Mouse (Mus musculus): ENCODE measurements at regions not wholly inside any gene's neighbourhood (a gene's known extent, or its start where the extent isn't known, plus 50 kb on each side); places are given as distances from the start of the nearest gene placed in this dataset.

DNA sequence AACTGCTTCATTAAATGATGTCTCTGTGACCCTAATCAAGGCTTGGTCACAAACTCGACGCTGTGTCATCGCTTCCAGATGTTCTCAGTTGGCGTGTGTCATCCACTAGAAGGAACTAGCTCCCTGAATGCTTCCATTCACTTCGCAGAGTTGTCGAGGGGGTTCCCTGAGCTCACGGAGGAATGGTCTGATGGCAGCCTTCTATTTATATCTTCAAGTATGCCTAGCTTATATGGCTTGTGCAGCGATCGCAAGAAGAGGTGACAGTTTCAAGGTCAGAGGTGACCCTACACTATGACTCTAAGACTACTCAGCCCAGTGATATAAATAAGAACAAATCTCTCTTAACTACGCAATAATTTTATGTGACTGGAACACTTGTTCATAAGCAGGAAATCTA lies 126.3 kb downstream of the Nr4a2 start:
- DNase-seq (ENCODE audit: extremely low read depth, low read depth, low spot score) = no peak

DNA sequence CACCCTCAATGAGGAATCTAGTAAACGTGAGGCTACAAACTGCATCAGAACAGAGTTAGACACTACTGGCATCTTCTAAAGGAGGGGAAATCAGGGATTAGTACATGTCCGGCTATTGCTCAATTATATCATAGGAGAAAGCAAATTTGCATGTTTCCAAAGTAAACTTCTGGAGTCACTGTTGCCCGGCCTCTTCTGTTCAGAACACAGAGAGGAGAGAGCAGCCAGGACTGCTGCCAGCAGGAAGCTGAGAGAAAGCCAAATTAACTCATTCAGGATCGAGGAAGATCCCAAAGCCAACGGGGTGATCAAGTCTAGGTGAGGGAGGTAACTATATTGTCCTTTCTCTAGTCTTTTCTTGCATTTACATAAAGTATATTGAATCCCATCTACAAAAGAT lies 131.0 kb downstream of the Nr4a2 start:
- DNase-seq (ENCODE audit: extremely low read depth, low read depth, low spot score) = no peak

- DNase-seq (ENCODE audit: extremely low read depth, low read depth, low spot score) = no peak
Observed at GRCm38 (mm10) chr2:56991821-56992220, 132.0 kb downstream of the Nr4a2 start.

DNA sequence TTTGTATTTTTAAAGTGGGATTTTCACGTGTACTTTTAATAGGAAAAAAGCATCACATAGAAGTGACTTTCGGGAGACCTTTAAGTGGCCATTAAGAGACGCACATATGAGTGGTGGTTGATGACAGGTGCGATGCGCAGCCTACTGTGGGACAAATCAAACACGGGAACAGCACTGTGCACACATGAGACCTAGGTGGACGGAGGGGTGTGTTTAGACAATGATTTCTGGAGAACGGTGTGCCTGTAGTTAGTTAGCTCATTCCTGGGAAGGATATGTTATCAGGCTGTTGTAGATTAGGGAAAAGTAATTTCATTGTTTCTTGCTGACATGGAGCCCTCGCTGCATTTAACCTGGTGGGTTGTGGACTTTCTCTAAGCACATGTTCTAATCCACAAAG lies 133.0 kb downstream of the Nr4a2 start:
- DNase-seq (ENCODE audit: extremely low read depth, low read depth, low spot score) = no peak

GRCm38 (mm10) chr2:56983167-56983566 lies 140.6 kb downstream of the Nr4a2 start:
- peak; percentile 33 for DNase-seq (ENCODE audit: extremely low read depth, low read depth, low spot score)

DNA sequence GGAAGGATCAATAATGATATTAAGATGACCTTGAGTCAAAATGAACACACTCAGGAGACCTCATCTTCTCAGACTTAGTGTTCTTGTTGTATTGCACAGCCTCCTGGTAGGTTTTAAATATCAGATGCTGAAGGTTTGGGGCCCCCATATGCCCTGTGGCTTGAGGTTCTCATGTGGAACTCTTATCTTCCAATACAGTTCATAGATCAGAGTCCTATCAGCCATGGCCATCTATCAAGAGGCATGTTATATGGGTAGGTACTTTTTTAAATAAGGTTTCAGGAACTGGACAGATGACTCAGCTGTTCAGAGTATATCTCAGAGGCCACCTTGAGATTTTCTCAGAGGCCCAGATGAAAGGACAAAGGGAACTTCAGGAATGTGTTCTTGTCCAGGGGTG lies 143.2 kb downstream of the Nr4a2 start:
- DNase-seq (ENCODE audit: extremely low read depth, low read depth, low spot score) = no peak

- DNase-seq (ENCODE audit: extremely low read depth, low read depth, low spot score) = no peak
Observed at GRCm38 (mm10) chr2:56975680-56976079, 148.1 kb downstream of the Nr4a2 start.

- DNase-seq (ENCODE audit: extremely low read depth, low read depth, low spot score) = no peak
Observed at GRCm38 (mm10) chr2:56963937-56964695, 159.7 kb downstream of the Nr4a2 start.

- no peak for DNase-seq (ENCODE audit: extremely low read depth, low read depth, low spot score)
Observed at GRCm38 (mm10) chr2:56959695-56960094, 164.1 kb downstream of the Nr4a2 start.

- no peak for DNase-seq (ENCODE audit: extremely low read depth, low read depth, low spot score)
Observed at GRCm38 (mm10) chr2:56953337-56953736, 170.5 kb downstream of the Nr4a2 start.

- DNase-seq (ENCODE audit: extremely low read depth, low read depth, low spot score) = no peak
Observed at GRCm38 (mm10) chr2:56912531-56912930, 211.3 kb downstream of the Nr4a2 start.

DNA sequence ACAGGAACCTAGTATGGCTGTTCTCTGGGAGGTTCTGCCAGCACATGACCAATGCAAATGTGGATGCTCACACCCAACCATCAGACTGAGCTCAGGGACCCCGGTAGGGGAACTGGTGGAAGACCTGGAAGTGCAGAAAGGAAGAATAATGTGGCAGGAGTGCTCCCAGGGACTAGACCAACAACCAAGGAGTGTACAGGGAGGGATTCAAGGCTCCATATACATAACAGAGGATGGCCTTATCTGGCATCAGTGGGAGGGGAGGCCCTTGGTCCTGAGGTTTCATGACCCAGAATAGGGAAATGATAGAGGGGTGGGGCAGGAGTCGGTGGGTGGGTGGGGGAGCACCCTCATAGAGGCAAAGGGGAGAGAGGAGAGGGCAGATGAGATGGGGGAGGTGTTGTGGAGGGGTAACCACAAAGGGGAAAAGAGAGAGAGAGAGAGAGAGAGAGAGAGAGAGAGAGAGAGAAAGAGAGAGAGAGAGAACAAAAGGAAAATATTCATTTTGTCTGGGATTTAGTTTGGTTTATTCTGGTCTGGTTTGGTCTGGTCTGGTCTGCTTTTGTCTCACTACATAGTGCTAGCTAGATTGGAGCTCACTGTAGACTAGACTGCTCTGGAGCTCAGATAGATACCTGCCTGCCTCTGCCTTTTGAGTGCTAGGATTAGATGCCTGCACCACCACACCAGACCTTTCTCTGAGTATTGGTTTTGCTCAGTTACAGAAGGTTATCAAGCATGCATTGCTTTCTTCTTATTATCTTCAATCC lies 214.5 kb downstream of the Nr4a2 start:
- no peak for DNase-seq (ENCODE audit: extremely low read depth, low read depth, low spot score)

GRCm38 (mm10) chr2:56885181-56885580 lies 238.6 kb downstream of the Nr4a2 start:
- DNase-seq (ENCODE audit: extremely low read depth, low read depth, low spot score) = no peak

DNA sequence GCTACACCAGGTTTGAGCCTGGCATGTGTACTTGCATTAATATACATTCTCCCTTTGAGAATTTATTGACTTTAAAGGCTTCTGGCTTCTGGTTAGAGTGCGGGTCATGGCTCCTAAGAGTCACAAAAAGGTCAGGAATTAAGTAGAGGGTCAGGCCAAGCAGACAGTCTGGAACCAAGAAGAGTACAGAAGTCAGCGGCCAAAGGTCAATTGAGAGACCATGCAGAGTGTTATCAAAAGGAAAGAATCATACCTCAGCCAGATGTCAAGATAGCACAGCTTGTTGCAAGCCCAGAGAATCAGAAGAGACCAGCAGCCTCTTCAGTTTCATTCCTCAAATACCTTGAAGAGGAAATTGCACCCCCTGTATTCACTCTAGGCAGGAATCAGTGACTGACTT lies 263.0 kb downstream of the Nr4a2 start:
- no peak for DNase-seq (ENCODE audit: extremely low read depth, low read depth, low spot score)

GRCm38 (mm10) chr2:56820551-56820950 lies 303.3 kb downstream of the Nr4a2 start:
- no peak for DNase-seq (ENCODE audit: extremely low read depth, low read depth, low spot score)

- DNase-seq (ENCODE audit: extremely low read depth, low read depth, low spot score) = no peak
Observed at GRCm38 (mm10) chr2:56784808-56785207, 339.0 kb downstream of the Nr4a2 start.
